In genomic region chr15:96351432-96351831, GRCm38 (mm10) we compare ENCODE assay signal across 26 mouse cellular contexts.
A peak's percentile ranks its signal among the peaks of the same experiment; 100 is the strongest.
DNase-seq lines count a peak whose midpoint lies in the region; ATAC-seq and TF ChIP-seq lines count a peak whose summit lies in the region.
"Had no signal": no experiment of that assay in that cellular context is flagged by ENCODE, and none has a peak within 500 bp of the region (broad histone marks: within the 10 kb centered on the region; RNA-seq: fewer than 3 reads in every experiment).

No protein-coding gene starts in this region.

- intact Hi-C loops in heart, adult 2 months (cut with DNase I) = no loop called here
- intact Hi-C loops in heart, postnatal 14 days (cut with DNase I) = loop anchor here (5.0 kb wide), 1 partner anchor 64 kb away; the partner anchor contains the start of gene Arid2

- H3K27me3 ChIP-seq in heart, adult 2 months (ENCODE audit: control insufficient read depth, insufficient read depth, low read length) = no peaks in the 10 kb centered on the region
- no peaks in the 10 kb centered on the region for H3K27me3 ChIP-seq in heart, embryonic 15.5 days
- H3K27me3 ChIP-seq in heart, embryonic 11.5 days (ENCODE audit: control insufficient read depth, insufficient read depth, low read length) = no peaks in the 10 kb centered on the region
- no peaks in the 10 kb centered on the region for H3K27me3 ChIP-seq in lung, embryonic 14.5 days (ENCODE audit: insufficient read depth, low read length)
- no peaks in the 10 kb centered on the region for H3K27me3 ChIP-seq in lung, postnatal 0 days (replicated peaks; ENCODE audit: insufficient read depth, low read length)
- H3K27me3 ChIP-seq: CH12.LX; forebrain, embryonic 13.5 days; hindbrain, embryonic 13.5 days; intestine, embryonic 15.5 days; Patski had no signal

- no peak overlapping the region for H3K4me2 ChIP-seq in heart, embryonic 15.5 days
- no peak overlapping the region for H3K4me2 ChIP-seq in heart, embryonic 11.5 days
- no peak overlapping the region for H3K4me2 ChIP-seq in lung, embryonic 14.5 days
- no peak overlapping the region for H3K4me2 ChIP-seq in lung, postnatal 0 days (replicated peaks; ENCODE audit: low read depth, low read length)
- H3K4me2 ChIP-seq: forebrain, embryonic 13.5 days; hindbrain, embryonic 13.5 days; intestine, embryonic 15.5 days had no signal

- no peak overlapping the region for H3K9ac ChIP-seq in heart, adult 2 months (ENCODE audit: low read depth, low read length)
- no peak overlapping the region for H3K9ac ChIP-seq in heart, embryonic 15.5 days
- H3K9ac ChIP-seq in heart, embryonic 11.5 days (ENCODE audit: low read depth, low read length) = no peak overlapping the region
- no peak overlapping the region for H3K9ac ChIP-seq in lung, embryonic 14.5 days
- no peak overlapping the region for H3K9ac ChIP-seq in lung, postnatal 0 days (replicated peaks; ENCODE audit: low read depth)
- H3K9ac ChIP-seq: forebrain, embryonic 13.5 days; hindbrain, embryonic 13.5 days; intestine, embryonic 15.5 days had no signal

- no peaks in the 10 kb centered on the region; the same call in 1 of the 2 replicates for H3K36me3 ChIP-seq in heart, adult 2 months (ENCODE audit: control insufficient read depth, insufficient read depth, low read length)
- H3K36me3 ChIP-seq in heart, embryonic 15.5 days = peaks cover 34% of the 10 kb centered on the region
- H3K36me3 ChIP-seq in heart, embryonic 11.5 days (ENCODE audit: control insufficient read depth, insufficient read depth, low read length) = peaks cover 18% of the 10 kb centered on the region
- H3K36me3 ChIP-seq in lung, embryonic 14.5 days (ENCODE audit: insufficient read depth) = peaks cover 41% of the 10 kb centered on the region
- H3K36me3 ChIP-seq in lung, postnatal 0 days (ENCODE audit: insufficient read depth, low read length) = peaks cover 28% of the 10 kb centered on the region; the same call in 1 of the 2 replicates

- no peaks in the 10 kb centered on the region for H3K9me3 ChIP-seq in heart, embryonic 15.5 days (replicated peaks)
- H3K9me3 ChIP-seq in heart, embryonic 11.5 days (replicated peaks; ENCODE audit: control insufficient read depth, low read length) = no peaks in the 10 kb centered on the region
- no peaks in the 10 kb centered on the region for H3K9me3 ChIP-seq in lung, embryonic 14.5 days (ENCODE audit: low read depth, low read length)
- H3K9me3 ChIP-seq in lung, postnatal 0 days (ENCODE audit: low read length) = no peaks in the 10 kb centered on the region
- H3K9me3 ChIP-seq: forebrain, embryonic 10.5 days; forebrain, embryonic 13.5 days; hindbrain, embryonic 10.5 days; intestine, embryonic 15.5 days had no signal

- no peaks in the 10 kb centered on the region; the same call in 1 of the 2 replicates for H3K79me2 ChIP-seq in heart, adult 2 months (replicated peaks; ENCODE audit: control insufficient read depth, insufficient read depth, low read length)

- WGBS in heart, adult 2 months = 70% methylated on average over 9 of the region's 9 CpGs
- 64% methylated on average over 9 of the region's 9 CpGs for WGBS in heart, embryonic 15.5 days
- WGBS in heart, embryonic 11.5 days (ENCODE audit: insufficient replicate concordance) = 78% methylated on average over 9 of the region's 9 CpGs
- 51% methylated on average over 9 of the region's 9 CpGs for WGBS in lung, embryonic 14.5 days
- WGBS in lung, postnatal 0 days = 67% methylated on average over 9 of the region's 9 CpGs

- no peak for DNase-seq in heart, adult 2 months
- no peak for DNase-seq in heart, postnatal 14 days
- peak; percentile 74 for DNase-seq in lung, embryonic 14.5 days
- no peak for DNase-seq in lung, postnatal 4 days
- no peak for DNase-seq in lung, postnatal 0 days (ENCODE audit: low spot score)
- no peak for DNase-seq in lung, adult 18-20 months
- DNase-seq: adrenal gland, postnatal 10 days; adrenal gland, postnatal 36 days; B cell, adult 2 months; cerebellum, adult 18-20 months; cerebellum, adult 9-10 months; cerebellum, postnatal 14 days; gastrocnemius, postnatal 25 days; heart, postnatal 10 days; kidney, adult 11 months had no signal

- peak overlapping the region; percentile 62 for H3K27ac ChIP-seq in heart, adult 2 months
- H3K27ac ChIP-seq in heart, embryonic 15.5 days = peak overlapping the region; percentile 8; the same call in 1 of the 2 replicates
- H3K27ac ChIP-seq in heart, embryonic 11.5 days (ENCODE audit: low read depth, low read length) = no peak overlapping the region
- H3K27ac ChIP-seq in lung, embryonic 14.5 days (ENCODE audit: low read depth) = no peak overlapping the region
- H3K27ac ChIP-seq in lung, postnatal 0 days (ENCODE audit: low read length) = no peak overlapping the region
- H3K27ac ChIP-seq: forebrain, embryonic 10.5 days; forebrain, embryonic 13.5 days; hindbrain, embryonic 10.5 days; hindbrain, embryonic 13.5 days; intestine, embryonic 15.5 days had no signal

- TF ChIP-seq EP300 in heart, adult 2 months (IDR thresholded peaks at IDR 0.05; ENCODE audit: insufficient read depth, low read depth, low read length) = no peak
- no peak for TF ChIP-seq EP300 in lung, postnatal 0 days (IDR thresholded peaks at IDR 0.05)

- TF ChIP-seq CTCF in heart, adult 2 months (IDR thresholded peaks at IDR 0.05) = no peak
- TF ChIP-seq CTCF in lung, embryonic 14.5 days (IDR thresholded peaks at IDR 0.05; ENCODE audit: low read depth) = no peak
- no peak for TF ChIP-seq CTCF in lung, postnatal 0 days (IDR thresholded peaks at IDR 0.05)

- ATAC-seq in heart, embryonic 15.5 days (replicated peaks; ENCODE audit: insufficient number of reproducible peaks, insufficient read depth, low FRiP score, low read depth) = no peak
- no peak for ATAC-seq in heart, embryonic 11.5 days (replicated peaks; ENCODE audit: insufficient number of reproducible peaks, low FRiP score, low TSS enrichment)
- ATAC-seq in lung, embryonic 14.5 days (ENCODE audit: insufficient read depth) = peak; percentile 77; the same call in 1 of the 2 replicates
- ATAC-seq in lung, postnatal 0 days = 0 out of 2 replicates have a peak, but pooled peaks have one; percentile 23
- ATAC-seq: forebrain, embryonic 13.5 days; forebrain, embryonic 16.5 days; hindbrain, embryonic 16.5 days; intestine, embryonic 15.5 days; Patski had no signal

- no peak overlapping the region for H3K4me3 ChIP-seq in heart, adult 2 months
- no peak overlapping the region for H3K4me3 ChIP-seq in heart, embryonic 15.5 days
- H3K4me3 ChIP-seq in heart, embryonic 11.5 days (ENCODE audit: low read depth, low read length) = no peak overlapping the region
- no peak overlapping the region for H3K4me3 ChIP-seq in lung, embryonic 14.5 days (ENCODE audit: low read depth, low read length)
- H3K4me3 ChIP-seq in lung, postnatal 0 days (ENCODE audit: low read depth, low read length) = no peak overlapping the region
- H3K4me3 ChIP-seq: forebrain, embryonic 10.5 days; forebrain, embryonic 13.5 days; hindbrain, embryonic 10.5 days; hindbrain, embryonic 13.5 days; intestine, embryonic 15.5 days had no signal

- H3K4me1 ChIP-seq in heart, adult 2 months (ENCODE audit: control insufficient read depth, insufficient read depth, low read length) = no peaks in the 10 kb centered on the region
- 0 out of 2 replicates have a peak, but pooled peaks cover 6% of the 10 kb centered on the region for H3K4me1 ChIP-seq in heart, embryonic 15.5 days (replicated peaks)
- 0 out of 2 replicates have a peak, but pooled peaks cover 4% of the 10 kb centered on the region for H3K4me1 ChIP-seq in heart, embryonic 11.5 days (ENCODE audit: control insufficient read depth, insufficient read depth, low read length)
- H3K4me1 ChIP-seq in lung, embryonic 14.5 days (ENCODE audit: insufficient read depth) = no peaks in the 10 kb centered on the region
- H3K4me1 ChIP-seq in lung, postnatal 0 days (ENCODE audit: insufficient read depth, low read depth, low read length) = no peaks in the 10 kb centered on the region
- H3K4me1 ChIP-seq: forebrain, embryonic 13.5 days; hindbrain, embryonic 10.5 days; hindbrain, embryonic 13.5 days; intestine, embryonic 15.5 days had no signal

- no peak for TF ChIP-seq POLR2A in heart, adult 2 months (IDR thresholded peaks at IDR 0.05; ENCODE audit: insufficient read depth, low read depth, low read length)

Comparison
In these comparisons a context has a peak if more than half of its experiments do, and no peak if none do; other contexts are left out.
1. H3K27ac ChIP-seq: peak in heart, adult 2 months (single experiment) and heart, embryonic 15.5 days (single experiment); none in heart, embryonic 11.5 days (single experiment), lung, embryonic 14.5 days (single experiment) and lung, postnatal 0 days (single experiment).
2. ATAC-seq: peak in lung, embryonic 14.5 days (single experiment) and lung, postnatal 0 days (single experiment); none in heart, embryonic 15.5 days (single experiment) and heart, embryonic 11.5 days (single experiment).